Mouse (Mus musculus): ENCODE results near the gene Wnk1. TPM values are rescaled to one million over a fixed set of nuclear protein-coding genes. Genes with fewer than 3 reads are reported as not detected.
"Not testable (repeated sequence)": the region's sequence is repeated elsewhere in the genome, so short reads cannot be mapped to it uniquely, and the experiment has no call there.

Wnk1 gene
- 100 to 1,000 TPM; 160 to 245 (median 208) TPM for total RNA-seq (2022)

- DNase-seq: peak; percentile 97
Observed at GRCm38 (mm10) chr6:120038366-120039255, at the start of gene Wnk1. Gene Wnk1 (minus strand): TSS chr6:120038672.

- not testable (repeated sequence) for DNase-seq
Observed at GRCm38 (mm10) chr6:120087041-120087440, 48.6 kb upstream of the Wnk1 start.

- no peak for DNase-seq
Observed at GRCm38 (mm10) chr6:120085832-120086231, 47.4 kb upstream of the Wnk1 start.

- no peak for DNase-seq
Observed at GRCm38 (mm10) chr6:120084983-120085382, 46.5 kb upstream of the Wnk1 start.

- no peak for DNase-seq
Observed at GRCm38 (mm10) chr6:120083442-120083841, 45.0 kb upstream of the Wnk1 start.

- DNase-seq: no peak
Observed at GRCm38 (mm10) chr6:120082951-120083411, 44.5 kb upstream of the Wnk1 start.

GRCm38 (mm10) chr6:120082251-120082950 lies 43.9 kb upstream of the Wnk1 start:
- no peak for DNase-seq

GRCm38 (mm10) chr6:120081516-120081915 lies 43.0 kb upstream of the Wnk1 start:
- DNase-seq: no peak

- no peak for DNase-seq
Observed at GRCm38 (mm10) chr6:120079547-120079946, 41.1 kb upstream of the Wnk1 start.

- DNase-seq: no peak
Observed at GRCm38 (mm10) chr6:120076619-120077450, 38.4 kb upstream of the Wnk1 start.

GRCm38 (mm10) chr6:120072630-120073029 lies 34.2 kb upstream of the Wnk1 start:
- DNase-seq: no peak

- no peak for DNase-seq
Observed at GRCm38 (mm10) chr6:120069546-120069945, 31.1 kb upstream of the Wnk1 start.

- DNase-seq: no peak
Observed at GRCm38 (mm10) chr6:120065552-120066177, 27.2 kb upstream of the Wnk1 start.

GRCm38 (mm10) chr6:120064627-120065026 lies 26.2 kb upstream of the Wnk1 start:
- no peak for DNase-seq

GRCm38 (mm10) chr6:120062934-120063333 lies 24.5 kb upstream of the Wnk1 start:
- no peak for DNase-seq

- DNase-seq: no peak
Observed at GRCm38 (mm10) chr6:120055666-120056540, 17.4 kb upstream of the Wnk1 start.

GRCm38 (mm10) chr6:120054412-120054811 lies 15.9 kb upstream of the Wnk1 start:
- DNase-seq: no peak

- DNase-seq: no peak
Observed at GRCm38 (mm10) chr6:120047705-120048292, 9.3 kb upstream of the Wnk1 start.

GRCm38 (mm10) chr6:120045406-120045805 lies 6.9 kb upstream of the Wnk1 start:
- no peak for DNase-seq

- DNase-seq: no peak
Observed at GRCm38 (mm10) chr6:120042632-120043220, 4.3 kb upstream of the Wnk1 start.
